Mouse (Mus musculus) limb, embryonic 13.5 days (tissue): ENCODE data around the gene Arhgdig. TPM values are rescaled to one million over a fixed set of nuclear protein-coding genes. Genes with fewer than 3 reads are reported as not detected.

Experiments
- ATAC-seq: fragments of 200-750 bp; cut with Nextera tagmentation; 2 replicates; pipeline ENCODE4 v1.8.0; 2017; ENCODE audit warnings: low read depth, moderate number of reproducible peaks, moderate TSS enrichment; ENCODE audit not compliant: low FRiP score
- H3K27ac ChIP-seq: fragments of 300-500 bp; sonication (generic); 2 replicates; pipeline ENCODE4 v1.5.1; 2015; ENCODE audit warnings: inconsistent platforms, mild to moderate bottlenecking, moderate library complexity
- H3K27me3 ChIP-seq: fragments of 300-500 bp; sonication (generic); 2 replicates; pipeline ENCODE4 v1.6.1; 2015; ENCODE audit warnings: mild to moderate bottlenecking, inconsistent platforms
- H3K36me3 ChIP-seq: fragments of 300-500 bp; sonication (generic); 2 replicates; pipeline ENCODE4 v1.6.1; 2015; ENCODE audit warnings: inconsistent platforms, mild to moderate bottlenecking, moderate library complexity
- H3K4me1 ChIP-seq: fragments of 300-500 bp; sonication (generic); 2 replicates; pipeline ENCODE4 v1.6.1; 2015; ENCODE audit warnings: inconsistent platforms
- H3K4me2 ChIP-seq: fragments of 300-500 bp; sonication (generic); replicated peaks from 2 replicates; pipeline ENCODE4 v1.6.1; 2015; ENCODE audit warnings: inconsistent platforms, mild to moderate bottlenecking, moderate library complexity
- H3K4me3 ChIP-seq: fragments of 300-500 bp; sonication (generic); 2 replicates; pipeline ENCODE4 v1.5.1; 2015; ENCODE audit warnings: moderate library complexity, mild to moderate bottlenecking, inconsistent platforms
- H3K9ac ChIP-seq: fragments of 300-500 bp; sonication (generic); 2 replicates; pipeline ENCODE4 v1.6.1; 2015; ENCODE audit warnings: mild to moderate bottlenecking, inconsistent platforms
- H3K9me3 ChIP-seq: fragments of 300-500 bp; sonication (generic); 2 replicates; pipeline ENCODE4 v1.6.1; 2016; ENCODE audit warnings: inconsistent platforms
- WGBS: fragments of 180-500 bp; shearing (Covaris S2); methylation state at CpG from one replicate; pipeline ENCODE4 v1.1.7; 2015; 5-methylcytosine and 5-hydroxymethylcytosine counted together
- polyA plus RNA-seq: library from polyadenylated mRNA; unstranded; fragments of >200 nt; fragmentation: Nextera tagmentation; extraction: Ambion mirVana; gene quantifications from 2 replicates; pipeline ENCODE4 v1.2.1, GENCODE M21; 2015

Arhgdig gene
- polyA plus RNA-seq, 1 experiment from 2014 or later = 7.1 TPM

DNA sequence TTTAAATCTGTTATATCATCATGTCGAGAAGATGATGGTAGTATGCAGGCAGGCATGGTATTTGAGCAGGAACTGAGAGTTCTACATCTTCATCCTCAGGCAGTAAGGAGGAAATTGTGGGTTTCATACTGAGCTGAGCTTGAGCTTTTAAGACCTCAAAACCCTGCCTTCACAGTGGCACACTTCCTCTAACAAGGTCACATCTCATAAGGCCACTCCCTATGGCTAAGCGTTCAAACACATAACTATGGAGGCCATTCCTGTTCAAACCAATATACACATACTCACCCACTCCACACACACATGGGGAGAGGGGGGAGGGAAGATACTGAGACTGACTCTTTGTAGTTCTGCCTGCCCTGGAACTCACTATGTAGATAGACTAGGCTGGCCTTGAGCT, 39.5 kb downstream of the Arhgdig start:
- Histone ChIP-seq H3K4me3 (no peak overlapping the region), H3K27me3 (no peaks in the 10 kb centered on the region), H3K9ac (no peak overlapping the region), H3K4me1 (no peaks in the 10 kb centered on the region), H3K27ac (no peak overlapping the region), H3K9me3 (no peaks in the 10 kb centered on the region), H3K36me3 (peaks cover 28% of the 10 kb centered on the region), H3K4me2 (no peak overlapping the region)
- WGBS = 90% methylated on average over 2 of the region's 2 CpGs
- ATAC-seq = no peak

DNA sequence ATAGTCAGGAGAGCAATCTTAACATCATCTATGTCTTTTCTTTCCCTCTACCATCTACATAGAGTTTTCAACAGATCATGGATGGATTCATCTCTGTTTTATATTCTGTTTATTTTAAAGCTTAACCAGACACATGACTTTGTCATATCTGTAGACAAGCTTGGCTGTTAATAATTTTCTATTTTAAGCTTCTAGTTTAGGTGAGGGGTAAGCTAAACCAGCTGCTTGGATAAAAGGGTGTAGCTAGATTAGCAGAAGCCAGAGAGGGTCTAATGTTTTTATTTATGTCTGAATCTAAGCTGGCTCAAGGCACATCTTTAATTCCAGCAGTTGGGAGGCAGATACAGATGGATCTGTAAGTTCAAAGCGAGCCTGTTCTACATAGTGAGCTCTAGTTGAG, 44.9 kb downstream of the Arhgdig start:
- Histone ChIP-seq H3K4me2 (no peak overlapping the region), H3K27ac (no peak overlapping the region), H3K36me3 (peaks cover 17% of the 10 kb centered on the region), H3K27me3 (no peaks in the 10 kb centered on the region), H3K4me3 (no peak overlapping the region), H3K9ac (no peak overlapping the region), H3K4me1 (no peaks in the 10 kb centered on the region), H3K9me3 (no peaks in the 10 kb centered on the region)
- WGBS = 81% methylated on average over 1 of the region's 1 CpGs
- no peak for ATAC-seq

DNA sequence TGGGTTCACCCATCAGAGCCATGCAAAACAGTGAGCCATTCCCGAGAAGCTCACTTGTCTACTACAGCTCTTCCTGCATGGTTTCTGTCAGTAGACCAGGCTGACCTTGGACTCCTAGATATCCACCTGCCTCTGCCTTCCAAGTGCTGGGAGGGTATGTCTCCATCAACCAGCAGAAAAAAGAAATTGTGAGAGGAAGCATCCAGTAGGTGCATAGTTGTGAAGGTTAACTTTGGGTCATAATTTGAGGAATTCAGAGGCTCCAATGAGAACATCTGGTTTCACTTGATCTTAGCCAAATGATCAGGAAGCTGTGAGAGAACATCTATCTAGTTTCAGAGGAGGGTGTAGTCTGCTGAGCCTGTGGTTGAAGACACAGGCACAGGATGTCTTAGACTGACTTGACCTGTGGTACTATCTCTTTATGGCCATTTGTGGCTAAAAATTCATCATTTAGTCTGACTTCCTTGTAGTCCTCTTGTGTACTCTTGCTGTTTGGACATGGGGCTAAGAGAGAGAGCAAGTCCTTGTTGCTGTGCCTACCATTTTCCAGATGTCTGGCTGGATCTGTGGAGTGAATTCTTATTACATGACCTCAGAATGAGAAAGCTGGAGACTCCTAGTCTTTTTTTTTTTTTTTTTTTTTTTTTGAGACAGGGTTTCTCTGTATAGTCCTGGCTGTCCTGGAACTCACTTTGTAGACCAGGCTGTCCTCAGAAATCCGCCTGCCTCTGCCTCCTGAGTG, 55.5 kb downstream of the Arhgdig start:
- H3K4me3 ChIP-seq = no peak overlapping the region
- WGBS = 97% methylated on average over 2 of the region's 2 CpGs
- no peaks in the 10 kb centered on the region for H3K27me3 ChIP-seq
- H3K4me2 ChIP-seq = no peak overlapping the region
- peaks cover 82% of the 10 kb centered on the region for H3K36me3 ChIP-seq
- H3K9ac ChIP-seq = no peak overlapping the region
- peaks cover 4% of the 10 kb centered on the region; the same call in 1 of the 2 replicates for H3K9me3 ChIP-seq
- no peak for ATAC-seq
- no peak overlapping the region for H3K27ac ChIP-seq
- no peaks in the 10 kb centered on the region for H3K4me1 ChIP-seq

Other genes with a start within 250 kb of the Arhgdig start
- 24.8 and 25.4 TPM in 2 replicates for gene Capn15, start 222.0 kb downstream of the Arhgdig start, polyA plus RNA-seq
- gene Rab11fip3, start 138.2 kb downstream of the Arhgdig start, polyA plus RNA-seq = 19.5 and 20.5 TPM in 2 replicates
- gene Decr2, start 117.4 kb downstream of the Arhgdig start, polyA plus RNA-seq = 35.3 and 36.2 TPM in 2 replicates
- gene Nme4, start 112.2 kb downstream of the Arhgdig start, polyA plus RNA-seq = 125 and 135 TPM in 2 replicates
- gene Tmem8, start 94.5 kb downstream of the Arhgdig start, polyA plus RNA-seq = 0.97 and 1.0 TPM in 2 replicates
- gene Mrpl28, start 84.3 kb downstream of the Arhgdig start, polyA plus RNA-seq = 193 and 199 TPM in 2 replicates
- gene Axin1, start 69.1 kb downstream of the Arhgdig start, polyA plus RNA-seq = 11.3 and 12.1 TPM in 2 replicates
- gene Pdia2, start 8.7 kb downstream of the Arhgdig start, polyA plus RNA-seq = 0.25 and 0.91 TPM in 2 replicates
- gene Rgs11, start 4.8 kb downstream of the Arhgdig start, polyA plus RNA-seq = 7.0 and 7.8 TPM in 2 replicates
- gene Fam234a, start 36.5 kb upstream of the Arhgdig start, polyA plus RNA-seq = 44.0 and 44.7 TPM in 2 replicates
- gene Luc7l, start 45.1 kb upstream of the Arhgdig start, polyA plus RNA-seq = 127 and 129 TPM in 2 replicates
- gene Neurl1b, start 207.0 kb upstream of the Arhgdig start, polyA plus RNA-seq = 0.51 and 0.65 TPM in 2 replicates